Mouse (Mus musculus) stomach, embryonic 14.5 days (tissue): Measurements from ENCODE around the gene Gm14085. TPM values are rescaled to one million over a fixed set of nuclear protein-coding genes. Genes with fewer than 3 reads are reported as not detected.
"Not testable (repeated sequence)": the region's sequence is repeated elsewhere in the genome, so short reads cannot be mapped to it uniquely, and the experiment has no call there.

Experiments
- ATAC-seq: fragments of 200-750 bp; cut with Nextera tagmentation; 2 replicates; pipeline ENCODE4 v1.8.0; 2017; ENCODE audit warnings: low read depth, moderate TSS enrichment; ENCODE audit not compliant: insufficient number of reproducible peaks, insufficient read depth, low FRiP score
- H3K27ac ChIP-seq: fragments of 300-500 bp; sonication (generic); 2 replicates; pipeline ENCODE4 v1.5.1; 2014; ENCODE audit warnings: mild to moderate bottlenecking, low read length, moderate library complexity, mixed read lengths
- H3K27me3 ChIP-seq: fragments of 300-500 bp; sonication (generic); 2 replicates; pipeline ENCODE4 v1.6.1; 2014; ENCODE audit warnings: low read length, control low read depth, mixed read lengths; ENCODE audit not compliant: control insufficient read depth, insufficient read depth
- H3K36me3 ChIP-seq: fragments of 300-500 bp; sonication (generic); 2 replicates; pipeline ENCODE4 v1.6.1; 2014; ENCODE audit warnings: mild to moderate bottlenecking, control low read depth, low read length, moderate library complexity, mixed read lengths; ENCODE audit not compliant: control insufficient read depth, insufficient read depth
- H3K4me1 ChIP-seq: fragments of 300-500 bp; sonication (generic); 2 replicates; pipeline ENCODE4 v1.6.1; 2014; ENCODE audit warnings: low read length, control low read depth, mixed read lengths; ENCODE audit not compliant: control insufficient read depth, insufficient read depth
- H3K4me2 ChIP-seq: fragments of 300-500 bp; sonication (generic); replicated peaks from 2 replicates; pipeline ENCODE4 v1.6.1; 2014; ENCODE audit warnings: low read depth, low read length, control low read depth
- H3K4me3 ChIP-seq: fragments of 300-500 bp; sonication (generic); 2 replicates; pipeline ENCODE4 v1.5.1; 2014; ENCODE audit warnings: low read depth, low read length, control low read depth
- H3K9ac ChIP-seq: fragments of 300-500 bp; sonication (generic); replicated peaks from 2 replicates; pipeline ENCODE4 v1.6.1; 2014; ENCODE audit warnings: low read depth, mild to moderate bottlenecking, control low read depth, low read length, moderate library complexity, mixed read lengths
- H3K9me3 ChIP-seq: fragments of 300-500 bp; sonication (generic); 2 replicates; pipeline ENCODE4 v1.6.1; 2016; ENCODE audit warnings: low read depth, low read length, control low read depth; ENCODE audit not compliant: control insufficient read depth
- WGBS: fragments of 180-500 bp; shearing (Covaris S2); extraction: QIAGEN DNeasy Blood & Tissue Kit; methylation state at CpG from one replicate; pipeline ENCODE4 v1.1.7; 2014; 5-methylcytosine and 5-hydroxymethylcytosine counted together
- polyA plus RNA-seq: library from polyadenylated mRNA; unstranded; fragments of >200 nt; fragmentation: Nextera tagmentation; extraction: Ambion mirVana; gene quantifications from 2 replicates; pipeline ENCODE4 v1.2.1, GENCODE M21; 2014

The Gm14085 gene
- polyA plus RNA-seq: not detected in 2 replicates

DNA sequence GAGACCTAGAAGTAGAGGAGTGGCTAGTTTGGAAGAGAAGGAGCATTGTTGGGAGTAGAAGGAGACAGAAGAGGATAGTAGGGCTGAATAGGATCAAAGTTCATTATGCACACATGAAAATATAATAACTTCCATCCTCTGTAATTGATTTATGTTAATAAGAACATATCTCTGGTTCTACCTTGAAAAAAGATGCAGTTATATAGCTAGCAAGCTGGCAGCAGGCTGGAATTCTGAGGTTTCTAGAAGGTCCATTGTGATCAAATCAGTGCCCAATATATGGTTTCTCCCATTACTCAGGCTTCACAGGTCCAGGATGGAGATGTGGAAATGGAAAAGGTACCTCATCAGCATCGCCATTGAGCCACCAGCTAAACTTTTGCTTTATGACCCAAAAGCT is at the start of gene Gm14085:
Gm14085 (plus strand) TSS at position 301 of the 400 bp plus-strand sequence.
- 97% methylated on average over 1 of the region's 1 CpGs for WGBS

DNA sequence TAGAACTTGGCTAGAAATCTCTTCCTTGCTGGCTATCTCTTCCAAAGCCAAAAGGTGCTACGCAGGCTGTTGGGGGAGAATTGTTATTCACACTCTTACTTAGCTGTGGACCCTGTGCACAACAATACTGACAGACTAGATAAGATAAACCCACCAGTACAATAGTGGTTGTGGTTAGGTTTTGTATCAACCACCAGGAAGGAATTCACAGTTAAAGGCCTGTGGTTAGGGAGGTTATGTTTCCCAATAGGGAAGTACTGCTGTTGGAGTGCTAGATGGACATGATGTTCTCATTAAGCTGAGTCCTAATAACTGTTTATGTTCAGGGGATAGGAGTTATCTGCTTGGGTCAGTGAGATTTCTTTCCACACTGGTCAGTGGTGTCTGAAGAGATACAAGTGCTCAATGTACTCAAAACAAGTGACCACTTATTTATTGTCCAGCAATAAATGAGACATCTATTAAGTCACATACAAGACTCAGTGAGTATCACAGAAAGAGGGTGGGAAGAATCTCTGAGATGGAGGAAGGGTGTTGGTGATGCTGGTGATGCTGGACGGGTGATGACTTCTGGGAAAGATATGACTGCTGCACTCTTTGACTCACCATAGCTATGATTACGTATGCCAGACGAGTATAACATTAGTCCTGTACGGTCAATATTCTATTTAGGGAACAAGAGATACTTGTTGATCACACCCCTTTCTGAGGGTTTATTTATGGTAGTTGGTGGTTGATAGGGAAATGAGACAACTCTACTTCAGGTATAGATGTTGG is 45.8 kb upstream of the Gm14085 start:
- not testable (repeated sequence) for H3K4me1 ChIP-seq, H3K4me3 ChIP-seq, H3K36me3 ChIP-seq, H3K27me3 ChIP-seq, H3K9me3 ChIP-seq, H3K4me2 ChIP-seq, H3K9ac ChIP-seq, ATAC-seq, H3K27ac ChIP-seq
- WGBS: 82% methylated on average over 5 of the region's 5 CpGs

More for the DNA sequence above, at the start of gene Gm14085:
- no peak within 1 kb of the TSS for H3K9ac ChIP-seq
- no peak within 1 kb of the TSS for H3K27ac ChIP-seq
- no peaks in the 10 kb centered on the region for H3K27me3 ChIP-seq
- no peak for ATAC-seq
- no peaks in the 10 kb centered on the region for H3K9me3 ChIP-seq
- no peak within 1 kb of the TSS for H3K4me2 ChIP-seq
- no peaks in the 10 kb centered on the region for H3K36me3 ChIP-seq
- no peak within 1 kb of the TSS for H3K4me3 ChIP-seq
- no peaks in the 10 kb centered on the region for H3K4me1 ChIP-seq

DNA sequence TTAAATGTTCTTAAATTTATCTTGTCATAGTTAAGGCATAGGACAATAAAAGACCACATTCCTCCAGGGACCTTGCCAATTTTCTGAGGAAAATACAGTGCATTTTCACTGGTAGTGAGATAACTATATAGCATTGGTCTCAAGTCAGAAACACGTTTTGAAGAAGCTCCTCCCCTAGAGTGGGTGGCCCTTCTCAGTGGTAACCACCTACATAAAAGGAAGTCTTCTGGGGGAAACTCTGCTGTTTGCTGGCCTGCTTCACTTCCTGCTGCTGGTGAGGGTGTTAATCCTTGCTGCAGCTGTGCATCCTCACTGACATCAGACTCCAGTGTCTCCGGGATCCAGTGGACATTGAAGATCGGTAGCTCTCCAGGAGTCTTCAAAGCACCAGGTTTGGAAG is 44.2 kb upstream of the Gm14085 start:
- not testable (repeated sequence) for H3K4me3 ChIP-seq, H3K4me2 ChIP-seq, H3K9me3 ChIP-seq, H3K4me1 ChIP-seq, H3K36me3 ChIP-seq, H3K27ac ChIP-seq, H3K27me3 ChIP-seq, H3K9ac ChIP-seq
- peak; percentile 56; the same call in 1 of the 2 replicates for ATAC-seq
- 0% methylated on average over 1 of the region's 3 CpGs for WGBS

DNA sequence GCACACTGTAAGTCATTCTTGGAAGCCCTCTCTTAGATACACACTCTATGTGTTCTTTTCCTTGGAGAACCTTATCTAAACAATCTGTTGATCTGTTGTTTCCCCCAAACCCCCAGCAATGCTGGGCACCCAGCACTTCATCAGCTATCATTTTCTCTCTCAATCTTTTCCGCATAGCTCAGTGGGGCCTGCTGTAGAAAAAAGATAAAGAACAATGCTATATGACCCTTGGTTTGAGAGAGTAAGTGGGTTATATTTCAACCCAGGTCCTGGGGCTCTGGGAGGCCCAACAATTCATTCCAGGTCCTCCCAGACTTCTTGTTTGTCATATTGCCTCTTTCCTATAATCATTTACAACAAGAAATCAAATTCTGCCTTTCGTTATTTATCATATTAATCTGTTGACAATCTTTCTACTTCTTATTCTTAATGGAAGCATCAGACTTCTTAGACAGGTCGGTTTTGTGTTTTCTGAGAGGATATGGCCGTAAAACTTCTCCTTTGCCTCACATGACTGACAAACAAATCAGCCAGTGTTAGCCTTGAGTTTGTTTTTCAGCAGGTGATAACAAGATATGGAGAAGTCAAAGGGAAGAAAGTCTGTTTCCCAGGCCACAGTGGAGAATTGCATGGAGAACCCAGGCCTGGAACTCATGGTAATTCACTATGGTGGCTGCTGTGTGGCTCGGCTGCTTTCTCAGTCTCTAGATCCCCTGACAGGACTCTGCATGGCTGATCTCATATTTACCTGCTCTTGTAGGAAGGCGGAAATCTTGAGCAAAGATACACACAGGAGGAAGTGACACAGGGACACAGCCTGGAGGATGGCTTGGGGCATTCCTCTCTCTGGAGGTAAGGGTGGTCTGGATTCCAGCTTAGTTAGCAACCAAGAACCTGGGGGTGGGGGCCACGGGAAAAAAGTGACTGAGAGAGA is 43.5 kb upstream of the Gm14085 start:
- Histone ChIP-seq H3K4me1 (no peaks in the 10 kb centered on the region), H3K27ac (no peak overlapping the region), H3K27me3 (no peaks in the 10 kb centered on the region), H3K36me3 (no peaks in the 10 kb centered on the region), H3K9ac (no peak overlapping the region), H3K4me3 (no peak overlapping the region), H3K9me3 (no peaks in the 10 kb centered on the region), H3K4me2 (no peak overlapping the region)
- ATAC-seq: no peak
- 67% methylated on average over 7 of the region's 7 CpGs for WGBS

DNA sequence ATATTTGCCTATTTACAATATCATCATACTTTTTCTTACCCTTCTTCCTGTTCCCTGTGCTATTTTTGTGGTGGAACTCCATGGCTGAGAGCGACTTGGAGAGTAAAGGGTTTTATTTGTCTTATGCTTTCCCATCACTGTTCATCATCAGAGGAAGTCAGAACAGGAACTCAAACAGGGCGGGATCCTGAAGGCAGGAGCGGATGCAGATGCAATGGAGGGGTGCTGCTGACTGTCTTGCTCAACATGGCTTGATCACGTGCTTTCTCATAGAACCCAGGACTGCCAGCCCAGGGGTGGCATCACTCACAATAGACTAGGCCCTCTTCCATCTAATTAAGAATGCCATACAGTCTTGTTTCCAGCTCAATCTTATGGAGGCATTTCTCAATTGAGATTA is 34.4 kb upstream of the Gm14085 start:
- H3K4me3 ChIP-seq: no peak overlapping the region
- 85% methylated on average over 4 of the region's 4 CpGs for WGBS
- H3K4me1 ChIP-seq: no peaks in the 10 kb centered on the region
- no peaks in the 10 kb centered on the region for H3K9me3 ChIP-seq
- H3K4me2 ChIP-seq: no peak overlapping the region
- no peaks in the 10 kb centered on the region for H3K36me3 ChIP-seq
- H3K27me3 ChIP-seq: no peaks in the 10 kb centered on the region
- H3K9ac ChIP-seq: no peak overlapping the region
- ATAC-seq: no peak
- no peak overlapping the region for H3K27ac ChIP-seq

DNA sequence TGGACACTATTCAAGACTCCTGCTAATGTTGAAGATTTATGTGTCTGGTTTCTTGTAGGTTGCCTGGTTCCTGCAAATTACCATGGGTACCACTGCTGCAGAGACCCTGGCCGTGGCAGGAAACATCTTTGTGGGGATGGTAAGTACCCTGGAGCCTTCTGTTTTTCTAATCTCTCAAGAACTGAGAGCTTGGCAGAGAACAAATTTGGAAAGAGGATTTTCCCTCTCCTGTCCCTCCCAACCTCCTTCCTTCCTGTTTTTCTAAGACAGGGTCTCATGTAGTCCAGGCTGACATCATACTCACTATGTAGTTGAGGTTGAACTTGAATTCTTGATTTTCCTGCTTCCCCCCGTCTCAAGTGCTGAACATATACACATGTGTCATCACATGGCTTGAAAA is 32.3 kb upstream of the Gm14085 start:
- H3K9me3 ChIP-seq: no peaks in the 10 kb centered on the region
- H3K9ac ChIP-seq: no peak overlapping the region
- no peak overlapping the region for H3K27ac ChIP-seq
- no peak overlapping the region for H3K4me2 ChIP-seq
- no peak for ATAC-seq
- no peaks in the 10 kb centered on the region for H3K4me1 ChIP-seq
- WGBS: 48% methylated on average over 2 of the region's 2 CpGs
- no peak overlapping the region for H3K4me3 ChIP-seq
- no peaks in the 10 kb centered on the region for H3K36me3 ChIP-seq
- H3K27me3 ChIP-seq: no peaks in the 10 kb centered on the region

DNA sequence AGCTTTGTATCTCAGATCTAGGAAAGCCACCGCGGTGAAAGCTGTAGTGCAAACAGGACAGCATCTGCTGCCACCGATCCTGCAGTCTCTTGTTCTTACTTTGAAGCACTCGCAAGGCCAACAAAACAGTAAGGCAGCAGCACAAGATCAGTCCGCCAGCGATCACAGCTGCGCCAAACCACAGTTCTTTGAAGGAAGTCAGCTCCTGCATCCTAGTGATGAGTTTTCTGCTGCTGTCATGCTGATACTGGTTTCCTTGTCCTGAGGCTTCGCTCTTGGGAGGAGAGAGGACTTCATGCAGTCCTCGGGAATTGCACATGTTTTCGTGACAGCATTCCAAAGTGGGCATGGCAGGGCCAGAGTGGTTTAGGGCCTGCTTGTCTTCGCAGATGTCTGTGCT is 17.8 kb upstream of the Gm14085 start:
- Histone ChIP-seq H3K4me1 (peaks cover 3% of the 10 kb centered on the region; the same call in 1 of the 2 replicates), H3K9me3 (no peaks in the 10 kb centered on the region), H3K4me2 (peak overlapping the region; percentile 87), H3K27ac (no peak overlapping the region), H3K36me3 (no peaks in the 10 kb centered on the region), H3K27me3 (no peaks in the 10 kb centered on the region), H3K9ac (peak overlapping the region; percentile 36; the same call in 1 of the 2 replicates), H3K4me3 (peak overlapping the region; percentile 50)
- WGBS: 30% methylated on average over 11 of the region's 11 CpGs
- ATAC-seq: no peak

DNA sequence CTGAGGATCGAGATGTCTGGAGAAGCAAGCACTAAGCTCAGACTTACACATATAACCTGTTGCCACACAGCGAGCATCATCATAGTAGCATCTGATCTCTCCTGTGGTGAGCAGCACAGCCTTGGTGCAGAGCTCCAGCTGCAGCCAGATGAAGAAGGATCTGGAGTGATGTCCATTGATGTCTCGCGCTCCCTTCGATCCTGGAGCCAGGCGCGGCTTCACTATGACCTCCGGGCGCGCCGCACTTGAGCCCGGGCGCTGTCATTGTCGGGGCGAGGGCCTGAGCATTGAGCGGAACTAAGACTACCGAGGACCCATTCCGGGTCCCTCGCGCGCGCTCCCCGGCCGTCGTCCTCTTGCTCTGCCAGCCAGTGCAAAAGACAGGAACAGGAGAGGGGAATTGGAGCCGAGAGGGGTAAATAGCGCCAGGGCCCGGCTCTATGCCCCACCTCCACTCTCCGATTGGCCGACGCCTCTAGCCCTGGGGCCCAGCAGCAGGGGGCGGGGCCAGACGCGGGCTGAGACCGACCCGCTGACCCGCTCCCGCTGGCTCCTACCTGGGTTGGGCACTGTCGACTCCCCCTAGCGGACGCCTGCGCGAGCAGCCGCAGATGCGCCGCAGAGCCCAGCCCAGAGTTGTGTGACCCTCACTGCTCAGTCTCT is 17.3 kb upstream of the Gm14085 start:
- Histone ChIP-seq H3K36me3 (no peaks in the 10 kb centered on the region), H3K27me3 (no peaks in the 10 kb centered on the region), H3K4me2 (peak overlapping the region; percentile 87), H3K27ac (no peak overlapping the region), H3K9me3 (no peaks in the 10 kb centered on the region), H3K4me1 (peaks cover 3% of the 10 kb centered on the region; the same call in 1 of the 2 replicates), H3K9ac (peak overlapping the region; percentile 36; the same call in 1 of the 2 replicates), H3K4me3 (peak overlapping the region; percentile 50)
- ATAC-seq: peak; percentile 100
- WGBS: 1% methylated on average over 45 of the region's 46 CpGs
